In genomic region chr9:30913429-30913828, GRCm38 (mm10) we compare ENCODE assay signal across 15 mouse cellular contexts. TPM values are rescaled to one million over a fixed set of nuclear protein-coding genes. Genes with fewer than 3 reads are reported as not detected.
"Had no signal": no experiment of that assay in that cellular context is flagged by ENCODE, and none has a peak within 500 bp of the region (broad histone marks: within the 10 kb centered on the region; RNA-seq: fewer than 3 reads in every experiment).

No protein-coding gene starts in this region.

- H3K4me2 ChIP-seq: liver, embryonic 13.5 days; lung, embryonic 14.5 days; midbrain, embryonic 13.5 days had no signal

- H3K4me3 ChIP-seq: left cerebral cortex, adult 2 months; liver, embryonic 13.5 days; midbrain, embryonic 13.5 days had no signal

- H3K27ac ChIP-seq: hindbrain, postnatal 0 days; left cerebral cortex, adult 2 months; liver, embryonic 13.5 days; macrophage; midbrain, embryonic 13.5 days; stomach, postnatal 0 days had no signal

- ATAC-seq: hindbrain, postnatal 0 days; inflammation-experienced regulatory T-cells, adult 6 months; lung, postnatal 0 days; midbrain, embryonic 13.5 days had no signal

- DNase-seq: layer of hippocampus, postnatal 36 days; liver, embryonic 13.5 days; lung, embryonic 14.5 days; thymus, adult 2 months; thymus, postnatal 14 days; thymus, postnatal 4 days had no signal

- H3K9me3 ChIP-seq: liver, embryonic 13.5 days; midbrain, embryonic 13.5 days had no signal

- H3K36me3 ChIP-seq: liver, embryonic 13.5 days; midbrain, embryonic 13.5 days had no signal

- H3K9ac ChIP-seq: liver, embryonic 13.5 days; lung, embryonic 14.5 days; midbrain, embryonic 13.5 days had no signal

- H3K27me3 ChIP-seq: liver, embryonic 13.5 days; midbrain, embryonic 13.5 days had no signal

RNA-seq across cellular contexts. Expression of gene Adamts15, which starts 8.8 kb away (rescaled TPM):
- polyA plus RNA-seq: inflammation-experienced regulatory T-cells, adult 6 months had no signal

RNA-seq across cellular contexts. Expression of gene Adamts8, which starts 28.9 kb away (rescaled TPM):
- total RNA-seq: liver, adult 2 months; megakaryocyte, adult 5-6 weeks had no signal
- polyA plus RNA-seq: liver, adult 2 months; macrophage had no signal
